Mouse (Mus musculus) limb, embryonic 13.5 days (tissue): ENCODE results near the gene Tm4sf1. TPM values are rescaled to one million over a fixed set of nuclear protein-coding genes. Genes with fewer than 3 reads are reported as not detected.

Experiments used
- ATAC-seq: fragments of 200-750 bp; cut with Nextera tagmentation; 2 replicates; pipeline ENCODE4 v1.8.0; 2017; ENCODE audit warnings: low read depth, moderate number of reproducible peaks, moderate TSS enrichment; ENCODE audit not compliant: low FRiP score
- H3K27ac ChIP-seq: fragments of 300-500 bp; sonication (generic); 2 replicates; pipeline ENCODE4 v1.5.1; 2015; ENCODE audit warnings: inconsistent platforms, mild to moderate bottlenecking, moderate library complexity
- H3K27me3 ChIP-seq: fragments of 300-500 bp; sonication (generic); 2 replicates; pipeline ENCODE4 v1.6.1; 2015; ENCODE audit warnings: mild to moderate bottlenecking, inconsistent platforms
- H3K36me3 ChIP-seq: fragments of 300-500 bp; sonication (generic); 2 replicates; pipeline ENCODE4 v1.6.1; 2015; ENCODE audit warnings: inconsistent platforms, mild to moderate bottlenecking, moderate library complexity
- H3K4me1 ChIP-seq: fragments of 300-500 bp; sonication (generic); 2 replicates; pipeline ENCODE4 v1.6.1; 2015; ENCODE audit warnings: inconsistent platforms
- H3K4me2 ChIP-seq: fragments of 300-500 bp; sonication (generic); replicated peaks from 2 replicates; pipeline ENCODE4 v1.6.1; 2015; ENCODE audit warnings: inconsistent platforms, mild to moderate bottlenecking, moderate library complexity
- H3K4me3 ChIP-seq: fragments of 300-500 bp; sonication (generic); 2 replicates; pipeline ENCODE4 v1.5.1; 2015; ENCODE audit warnings: moderate library complexity, mild to moderate bottlenecking, inconsistent platforms
- H3K9ac ChIP-seq: fragments of 300-500 bp; sonication (generic); 2 replicates; pipeline ENCODE4 v1.6.1; 2015; ENCODE audit warnings: mild to moderate bottlenecking, inconsistent platforms
- H3K9me3 ChIP-seq: fragments of 300-500 bp; sonication (generic); 2 replicates; pipeline ENCODE4 v1.6.1; 2016; ENCODE audit warnings: inconsistent platforms
- WGBS: fragments of 180-500 bp; shearing (Covaris S2); methylation state at CpG from one replicate; pipeline ENCODE4 v1.1.7; 2015; 5-methylcytosine and 5-hydroxymethylcytosine counted together
- polyA plus RNA-seq: library from polyadenylated mRNA; unstranded; fragments of >200 nt; fragmentation: Nextera tagmentation; extraction: Ambion mirVana; gene quantifications from 2 replicates; pipeline ENCODE4 v1.2.1, GENCODE M21; 2015

The Tm4sf1 gene
- polyA plus RNA-seq, 1 experiment from 2014 or later = 59.8 TPM

- Histone ChIP-seq H3K27ac (peak overlapping the region; percentile 39; the same call in 1 of the 2 replicates), H3K4me1 (peaks cover 29% of the 10 kb centered on the region), H3K4me2 (no peak overlapping the region), H3K4me3 (no peak overlapping the region), H3K36me3 (no peaks in the 10 kb centered on the region), H3K9ac (no peak overlapping the region), H3K27me3 (no peaks in the 10 kb centered on the region), H3K9me3 (no peaks in the 10 kb centered on the region)
- WGBS = 32% methylated on average over 2 of the region's 2 CpGs
- ATAC-seq = no peak
Observed at GRCm38 (mm10) chr3:57302886-57303285, 1.1 kb upstream of the Tm4sf1 start.

GRCm38 (mm10) chr3:57301366-57301765 lies 422 bp downstream of the Tm4sf1 start:
- Histone ChIP-seq H3K4me3 (no peak overlapping the region), H3K4me1 (peaks cover 29% of the 10 kb centered on the region), H3K27ac (no peak overlapping the region), H3K9ac (no peak overlapping the region), H3K27me3 (no peaks in the 10 kb centered on the region), H3K9me3 (no peaks in the 10 kb centered on the region), H3K4me2 (no peak overlapping the region), H3K36me3 (no peaks in the 10 kb centered on the region)
- WGBS = 78% methylated on average over 4 of the region's 4 CpGs
- ATAC-seq = no peak

- ATAC-seq = no peak
- Histone ChIP-seq H3K4me3 (no peak overlapping the region), H3K4me1 (peaks cover 39% of the 10 kb centered on the region), H3K9ac (no peak overlapping the region), H3K4me2 (no peak overlapping the region), H3K9me3 (no peaks in the 10 kb centered on the region), H3K36me3 (no peaks in the 10 kb centered on the region), H3K27ac (no peak overlapping the region), H3K27me3 (no peaks in the 10 kb centered on the region)
- 77% methylated on average over 2 of the region's 2 CpGs for WGBS
Observed at GRCm38 (mm10) chr3:57297991-57298390, 3.8 kb downstream of the Tm4sf1 start.

GRCm38 (mm10) chr3:57296574-57296973 lies 5.2 kb downstream of the Tm4sf1 start:
- no peak for ATAC-seq

GRCm38 (mm10) chr3:57295631-57296030 lies 6.2 kb downstream of the Tm4sf1 start:
- WGBS = 60% methylated on average over 4 of the region's 4 CpGs
- Histone ChIP-seq H3K4me1 (peaks cover 28% of the 10 kb centered on the region), H3K27me3 (no peaks in the 10 kb centered on the region), H3K4me2 (peak overlapping the region; percentile 49; the same call in 1 of the 2 replicates), H3K4me3 (no peak overlapping the region), H3K9ac (no peak overlapping the region), H3K9me3 (no peaks in the 10 kb centered on the region), H3K27ac (peak overlapping the region; percentile 88), H3K36me3 (no peaks in the 10 kb centered on the region)
- no peak for ATAC-seq

More at GRCm38 (mm10) chr3:57296574-57296973, 5.2 kb downstream of the Tm4sf1 start:
- Histone ChIP-seq H3K4me1 (peaks cover 30% of the 10 kb centered on the region), H3K4me3 (no peak overlapping the region), H3K4me2 (no peak overlapping the region), H3K27me3 (no peaks in the 10 kb centered on the region), H3K36me3 (no peaks in the 10 kb centered on the region), H3K27ac (no peak overlapping the region), H3K9me3 (no peaks in the 10 kb centered on the region), H3K9ac (no peak overlapping the region)

GRCm38 (mm10) chr3:57294742-57295525 lies 6.9 kb downstream of the Tm4sf1 start:
- Histone ChIP-seq H3K4me1 (peaks cover 30% of the 10 kb centered on the region), H3K27me3 (no peaks in the 10 kb centered on the region), H3K9me3 (no peaks in the 10 kb centered on the region), H3K4me2 (peak overlapping the region; percentile 49), H3K27ac (peak overlapping the region; percentile 88), H3K4me3 (peak overlapping the region; percentile 27), H3K36me3 (no peaks in the 10 kb centered on the region), H3K9ac (peak overlapping the region; percentile 54; the same call in 1 of the 2 replicates)
- 40% methylated on average over 21 of the region's 21 CpGs for WGBS
- peak; percentile 70 for ATAC-seq

- Histone ChIP-seq H3K36me3 (no peaks in the 10 kb centered on the region; the same call in 1 of the 2 replicates), H3K27me3 (no peaks in the 10 kb centered on the region), H3K9ac (no peak overlapping the region; the same call in 1 of the 2 replicates), H3K4me1 (peaks cover 30% of the 10 kb centered on the region), H3K27ac (peak overlapping the region; percentile 88; the same call in 1 of the 2 replicates), H3K4me2 (peak overlapping the region; percentile 49), H3K9me3 (no peaks in the 10 kb centered on the region), H3K4me3 (peak overlapping the region; percentile 27)
- peak; percentile 75 for ATAC-seq
- 35% methylated on average over 4 of the region's 4 CpGs for WGBS
Observed at GRCm38 (mm10) chr3:57293925-57294324, 7.9 kb downstream of the Tm4sf1 start.

- WGBS = 74% methylated on average over 11 of the region's 11 CpGs
- no peaks in the 10 kb centered on the region for H3K27me3 ChIP-seq
- H3K4me1 ChIP-seq = peaks cover 34% of the 10 kb centered on the region
- H3K27ac ChIP-seq = no peak overlapping the region
- no peaks in the 10 kb centered on the region for H3K9me3 ChIP-seq
- H3K4me2 ChIP-seq = peak overlapping the region; percentile 16; the same call in 1 of the 2 replicates
- no peak overlapping the region for H3K4me3 ChIP-seq
- no peaks in the 10 kb centered on the region; the same call in 1 of the 2 replicates for H3K36me3 ChIP-seq
- H3K9ac ChIP-seq = no peak overlapping the region
- ATAC-seq = no peak
Observed at GRCm38 (mm10) chr3:57292826-57293225, 9.0 kb downstream of the Tm4sf1 start.

GRCm38 (mm10) chr3:57288944-57289491 lies 12.8 kb downstream of the Tm4sf1 start:
- Histone ChIP-seq H3K4me3 (no peak overlapping the region), H3K27me3 (no peaks in the 10 kb centered on the region), H3K9ac (no peak overlapping the region), H3K4me1 (peaks cover 14% of the 10 kb centered on the region), H3K4me2 (no peak overlapping the region), H3K27ac (no peak overlapping the region; the same call in 1 of the 2 replicates), H3K36me3 (no peaks in the 10 kb centered on the region; the same call in 1 of the 2 replicates), H3K9me3 (no peaks in the 10 kb centered on the region)
- no peak for ATAC-seq
- WGBS = 76% methylated on average over 1 of the region's 1 CpGs

GRCm38 (mm10) chr3:57287854-57288720 lies 13.7 kb downstream of the Tm4sf1 start:
- no peak overlapping the region for H3K4me3 ChIP-seq
- 0 out of 2 replicates have a peak overlapping the region, but pooled peaks have one; percentile 40 for H3K27ac ChIP-seq
- no peak overlapping the region for H3K9ac ChIP-seq
- peaks cover 7% of the 10 kb centered on the region; the same call in 1 of the 2 replicates for H3K4me1 ChIP-seq
- H3K36me3 ChIP-seq = no peaks in the 10 kb centered on the region; the same call in 1 of the 2 replicates
- no peak overlapping the region for H3K4me2 ChIP-seq
- no peaks in the 10 kb centered on the region for H3K9me3 ChIP-seq
- no peak for ATAC-seq
- WGBS = 49% methylated on average over 7 of the region's 7 CpGs
- H3K27me3 ChIP-seq = no peaks in the 10 kb centered on the region

- Histone ChIP-seq H3K9ac (no peak overlapping the region), H3K36me3 (no peaks in the 10 kb centered on the region; the same call in 1 of the 2 replicates), H3K4me3 (no peak overlapping the region), H3K27me3 (no peaks in the 10 kb centered on the region), H3K4me1 (peaks cover 7% of the 10 kb centered on the region; the same call in 1 of the 2 replicates), H3K4me2 (no peak overlapping the region), H3K27ac (no peak overlapping the region), H3K9me3 (no peaks in the 10 kb centered on the region)
- WGBS = 52% methylated on average over 4 of the region's 4 CpGs
- ATAC-seq = no peak
Observed at GRCm38 (mm10) chr3:57287438-57287837, 14.3 kb downstream of the Tm4sf1 start.
